ENCODE assay signal across 23 mouse cellular contexts in the genomic region with DNA sequence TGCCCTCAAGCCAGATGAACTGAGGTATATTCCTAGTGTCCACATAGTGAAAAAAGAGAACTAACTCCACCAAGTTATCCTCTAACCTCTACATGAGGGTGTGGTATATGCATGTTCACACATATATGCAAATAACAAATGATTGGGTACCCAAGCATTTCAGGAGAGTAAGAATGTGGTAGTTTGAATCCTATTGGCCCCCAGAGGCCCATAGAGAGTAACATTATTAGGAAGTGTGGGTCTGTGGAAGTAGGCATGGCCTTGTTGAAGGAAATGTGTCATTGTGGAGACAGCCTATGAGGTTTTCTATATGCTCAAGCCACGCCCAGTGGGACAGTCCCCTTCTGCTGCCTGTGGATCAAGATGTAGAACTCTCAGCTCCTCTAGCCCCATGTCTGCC.
A peak's percentile ranks its signal among the peaks of the same experiment; 100 is the strongest.
DNase-seq lines count a peak whose midpoint lies in the region; ATAC-seq and TF ChIP-seq lines count a peak whose summit lies in the region.
"Had no signal": no experiment of that assay in that cellular context is flagged by ENCODE, and none has a peak within 500 bp of the region (broad histone marks: within the 10 kb centered on the region; RNA-seq: fewer than 3 reads in every experiment).

No protein-coding gene starts in this region.

- ATAC-seq in neutrophil, adult 5-6 weeks (ENCODE audit: extremely low read depth, insufficient number of reproducible peaks, low FRiP score, poor library complexity, severe bottlenecking), result peak; percentile 75
- ATAC-seq: CD4-positive, CD25-positive, alpha-beta regulatory T cell, adult 4 months; forebrain, embryonic 14.5 days; forebrain, postnatal 0 days; hindbrain, postnatal 0 days had no signal

- H3K27ac ChIP-seq in gastrocnemius, adult 2 months, result peak overlapping the region; percentile 54
- H3K27ac ChIP-seq in layer of hippocampus, adult 2 months, result no peak overlapping the region
- H3K27ac ChIP-seq: heart, adult 2 months; heart, embryonic 10.5 days; heart, embryonic 13.5 days; hindbrain, embryonic 14.5 days; hindbrain, postnatal 0 days had no signal

- H3K4me3 ChIP-seq in gastrocnemius, adult 2 months, result no peak overlapping the region
- H3K4me3 ChIP-seq in layer of hippocampus, adult 2 months, result no peak overlapping the region
- H3K4me3 ChIP-seq: heart, adult 2 months; heart, embryonic 10.5 days; heart, embryonic 13.5 days had no signal

- no peak for DNase-seq in gastrocnemius, adult 2 months
- no peak for DNase-seq in gastrocnemius, postnatal 25 days
- peak; percentile 3 to 12 for DNase-seq in spleen, postnatal 36 days (ENCODE audit: low spot score in 2 of 2)
- no peak for DNase-seq in spleen, postnatal 10 days (ENCODE audit: low spot score in 2 of 2)
- no peak for DNase-seq in left cerebral cortex, adult 9 months (ENCODE audit: low spot score in 2 of 2)
- DNase-seq in layer of hippocampus, adult 2 months (ENCODE audit: low spot score in 2 of 2), result no peak
- no peak for DNase-seq in ovary, postnatal 14 days (ENCODE audit: low spot score)
- DNase-seq: adrenal gland, postnatal 10 days; cerebellum, adult 18-20 months; cerebellum, adult 9-10 months; cerebellum, postnatal 14 days; forebrain, postnatal 0 days; gastrocnemius, postnatal 36 days; heart, postnatal 14 days; heart, postnatal 4 days had no signal

- intact Hi-C loops in gastrocnemius, adult 2 months (cut with DNase I), result no loop called here

- TF ChIP-seq CTCF in gastrocnemius, adult 2 months (IDR thresholded peaks at IDR 0.05), result no peak
- no peak for TF ChIP-seq CTCF in layer of hippocampus, adult 2 months (conservative IDR thresholded peaks at IDR 0.05)

Comparison
In these comparisons a context has a peak if more than half of its experiments do, and no peak if none do; other contexts are left out.
1. DNase-seq: peak in spleen, postnatal 36 days (2 of 2); none in gastrocnemius, adult 2 months (single experiment), gastrocnemius, postnatal 25 days (single experiment), spleen, postnatal 10 days (0 of 2), left cerebral cortex, adult 9 months (0 of 2), layer of hippocampus, adult 2 months (0 of 2) and ovary, postnatal 14 days (single experiment).